Mouse (Mus musculus): ENCODE data around the gene Zscan26.
"Not testable (repeated sequence)": the region's sequence is repeated elsewhere in the genome, so short reads cannot be mapped to it uniquely, and the experiment has no call there.

The Zscan26 gene

GRCm38 (mm10) chr13:21453449-21453848, at the start of gene Zscan26:
Gene Zscan26 (minus strand): TSS chr13:21453730.
- DNase-seq = peak; percentile 71

DNA sequence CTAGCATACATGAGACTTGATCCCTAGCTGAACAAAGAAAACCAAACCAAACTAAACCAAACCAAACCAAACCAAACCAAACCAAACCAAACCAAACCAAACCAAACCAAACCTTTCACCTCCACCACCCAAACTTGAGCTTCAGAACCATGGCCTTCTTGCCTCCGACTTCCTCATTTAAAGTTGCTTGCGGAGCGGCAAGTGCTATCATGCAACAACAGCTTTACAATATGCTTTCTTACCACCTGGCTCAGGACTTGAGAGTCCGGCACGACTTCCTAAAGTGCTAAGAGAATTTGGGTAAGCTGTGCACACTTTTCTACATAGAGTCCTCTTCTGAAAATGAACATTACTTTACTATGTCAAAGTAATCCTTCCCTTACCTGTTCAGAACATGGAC, 48.8 kb upstream of the Zscan26 start:
- DNase-seq = no peak

DNA sequence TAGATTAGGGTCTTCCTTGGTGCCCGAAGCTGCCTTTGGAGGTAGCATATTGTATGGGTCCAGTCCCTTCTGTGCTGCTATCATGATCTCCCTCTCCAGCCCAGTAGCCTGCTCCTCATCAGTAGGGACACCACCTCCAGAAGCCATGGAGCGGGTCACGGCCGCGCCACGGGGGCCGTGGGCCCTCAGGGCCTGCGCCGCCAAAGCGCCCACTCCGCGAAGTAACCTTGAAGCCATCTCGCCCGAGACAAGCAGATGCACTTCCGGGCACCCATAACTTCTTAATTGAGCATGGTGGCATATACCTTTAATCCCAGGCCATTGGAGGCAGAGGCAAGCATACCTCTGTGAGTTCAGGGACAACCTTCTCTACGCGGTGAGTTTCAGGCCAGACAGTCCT, 47.7 kb upstream of the Zscan26 start, which contains the start of gene Gm11273:
TSS of gene Gm11273 (minus strand) at position 237 of the 400 bp plus-strand sequence.
- not testable (repeated sequence) for DNase-seq

DNA sequence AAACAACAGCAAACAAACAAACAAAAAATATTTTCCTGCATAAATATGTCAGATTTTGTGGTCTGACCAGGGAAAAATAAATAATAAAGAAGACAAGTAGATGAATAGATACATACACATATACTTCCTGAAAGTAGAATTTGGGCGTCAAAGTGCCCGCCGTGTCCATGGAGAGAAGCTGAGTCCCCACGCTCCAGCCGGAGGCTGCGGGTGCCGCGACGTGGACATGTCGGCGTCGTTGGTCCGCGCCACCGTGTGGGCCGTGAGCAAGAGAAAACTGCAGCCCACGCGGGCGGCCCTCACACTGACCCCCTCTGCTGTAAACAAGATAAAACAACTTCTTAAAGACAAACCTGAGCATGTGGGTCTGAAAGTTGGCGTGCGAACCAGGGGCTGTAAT, 41.5 kb upstream of the Zscan26 start, which contains the start of gene AK157302:
TSS of gene AK157302 (plus strand) at position 144 of the 400 bp plus-strand sequence.
- DNase-seq = no peak

- no peak for DNase-seq
These were observed 39.3 kb upstream of the Zscan26 start for GRCm38 (mm10) chr13:21492847-21493246.

DNA sequence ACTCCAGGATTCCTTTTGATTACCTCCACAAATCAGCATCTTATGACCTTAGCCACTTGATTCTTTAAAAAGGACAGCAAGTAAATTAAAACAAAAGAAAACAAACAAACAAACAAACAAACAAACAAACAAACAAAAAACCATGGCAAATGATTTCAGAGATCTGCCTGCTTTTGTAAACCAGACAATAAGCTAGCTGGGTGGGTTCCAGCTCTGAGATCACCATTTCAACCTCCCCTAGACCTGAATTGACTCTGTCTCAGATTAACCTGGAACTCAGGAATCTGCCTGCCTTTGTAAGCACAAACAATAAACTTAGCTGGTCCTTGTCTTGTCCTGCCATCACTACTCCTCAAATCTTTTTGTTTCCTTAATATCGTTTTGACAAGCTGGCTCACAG, 33.4 kb upstream of the Zscan26 start:
- DNase-seq = no peak

DNA sequence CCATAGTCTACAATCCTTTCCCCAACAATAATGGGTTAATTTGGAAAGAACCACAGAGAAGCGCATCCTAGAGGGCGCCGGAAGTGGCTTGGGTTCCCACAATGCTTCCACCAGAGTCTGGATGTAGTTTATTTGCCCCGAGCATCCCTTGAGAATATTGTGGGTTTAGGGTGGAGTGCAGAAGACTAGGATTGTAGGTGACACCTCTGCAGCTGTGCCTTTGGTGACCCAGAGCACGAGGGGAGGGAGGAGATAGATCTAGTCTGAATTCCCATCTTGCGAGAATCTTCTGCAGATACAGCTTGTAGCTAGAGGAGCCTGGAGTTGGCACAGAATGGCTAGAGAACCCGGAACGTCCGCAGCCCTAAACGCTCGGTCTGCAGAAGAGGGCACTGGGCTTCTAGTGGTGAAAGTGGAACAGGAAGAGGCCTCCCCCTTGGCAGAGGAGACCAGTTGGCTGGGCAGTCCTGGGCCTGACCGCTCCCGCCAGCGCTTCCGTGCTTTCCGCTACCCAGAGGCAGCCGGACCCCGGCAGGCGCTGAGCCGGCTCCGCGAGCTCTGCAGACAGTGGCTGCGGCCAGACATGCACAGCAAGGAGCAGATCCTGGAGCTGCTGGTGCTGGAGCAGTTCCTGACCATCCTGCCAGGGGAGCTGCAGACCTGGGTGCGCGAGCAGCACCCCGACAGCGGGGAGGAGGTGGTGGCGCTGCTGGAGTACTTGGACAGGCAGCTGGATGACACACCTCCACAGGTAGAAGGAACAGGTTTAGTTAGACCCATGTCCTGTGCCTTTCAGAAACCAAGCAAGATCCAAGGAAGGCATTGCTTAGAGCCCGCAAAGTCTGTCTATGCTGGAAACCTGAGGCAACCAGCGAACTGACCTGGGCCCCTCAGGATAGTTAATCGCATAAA, 25.5 kb upstream of the Zscan26 start, which contains the start of the genes Zkscan4 and Gm10065:
TSS of gene Zkscan4 (plus strand) at position 149 of the 912 bp plus-strand sequence.
TSS of gene Gm10065 (minus strand) at position 683 of the 912 bp plus-strand sequence.
- DNase-seq = peak; percentile 11

- no peak for DNase-seq
These were observed 18.9 kb upstream of the Zscan26 start for GRCm38 (mm10) chr13:21472427-21472826.

- DNase-seq = no peak
These were observed 15.6 kb upstream of the Zscan26 start for GRCm38 (mm10) chr13:21469097-21469496.

- peak; percentile 39 for DNase-seq
These were observed 14.8 kb upstream of the Zscan26 start, which contains the start of gene Nkapl for GRCm38 (mm10) chr13:21468061-21469019. Gene Nkapl (minus strand): TSS chr13:21468509.

DNA sequence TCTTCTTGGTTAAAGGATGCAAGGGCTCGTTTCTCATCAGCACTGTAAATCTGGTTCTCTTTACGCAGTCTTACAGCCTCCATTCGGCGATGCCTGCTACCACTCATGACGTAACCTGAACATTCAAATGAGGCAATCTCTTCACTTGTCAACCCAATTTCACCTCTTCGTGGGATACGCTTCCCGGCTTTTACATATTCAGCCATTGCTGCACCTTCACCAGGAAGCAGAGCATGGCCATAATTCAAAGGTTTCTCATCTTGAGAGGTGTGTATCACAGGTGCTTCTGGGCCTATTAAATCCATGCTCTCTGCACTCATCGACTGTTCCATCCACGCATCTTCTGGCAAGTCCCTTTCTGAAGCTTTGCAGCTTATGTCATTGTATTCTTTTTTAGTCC, 13.8 kb upstream of the Zscan26 start:
- no peak for DNase-seq

DNA sequence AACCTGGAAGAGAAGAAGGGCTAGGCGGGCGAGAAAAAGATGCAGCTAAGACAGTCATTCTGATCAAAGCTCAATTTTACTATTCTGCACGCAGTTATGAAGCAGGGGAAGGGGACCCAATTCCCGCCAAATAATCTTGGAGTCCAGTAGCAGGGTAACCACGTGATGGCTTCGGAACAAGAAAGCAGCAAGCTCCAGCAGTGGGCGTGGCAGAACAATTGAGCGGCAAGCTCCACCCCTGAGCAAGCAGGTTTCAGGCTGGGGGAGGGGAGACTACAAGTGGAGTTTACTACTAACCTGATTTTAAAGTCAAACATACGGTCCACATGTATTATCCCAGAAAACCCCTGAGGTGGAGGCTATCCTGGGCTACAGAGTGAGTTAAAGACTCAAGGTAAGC, 9.0 kb upstream of the Zscan26 start:
- DNase-seq = not testable (repeated sequence)

DNA sequence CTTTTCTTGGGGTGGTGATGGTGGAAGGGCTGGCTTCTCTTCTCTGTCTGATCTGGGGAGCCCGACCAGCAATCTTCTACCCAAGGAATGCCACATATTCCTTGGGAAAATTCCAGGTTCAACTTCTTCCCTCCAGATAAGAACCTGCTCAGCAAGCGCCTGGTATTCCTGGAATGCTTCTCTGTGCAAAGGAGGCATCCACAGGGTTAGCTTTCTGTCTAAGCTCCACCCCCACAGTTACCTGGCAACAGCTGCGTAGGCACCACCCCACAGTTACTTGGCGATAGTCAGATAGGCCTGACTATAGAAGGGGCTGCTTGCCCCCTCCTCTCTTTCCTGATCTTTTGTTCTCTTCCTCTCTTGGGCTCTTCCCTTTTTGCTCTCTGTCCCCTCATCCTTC, 2.8 kb upstream of the Zscan26 start:
- no peak for DNase-seq

- DNase-seq = no peak
These were observed 603 bp upstream of the Zscan26 start for GRCm38 (mm10) chr13:21454133-21454532.

DNA sequence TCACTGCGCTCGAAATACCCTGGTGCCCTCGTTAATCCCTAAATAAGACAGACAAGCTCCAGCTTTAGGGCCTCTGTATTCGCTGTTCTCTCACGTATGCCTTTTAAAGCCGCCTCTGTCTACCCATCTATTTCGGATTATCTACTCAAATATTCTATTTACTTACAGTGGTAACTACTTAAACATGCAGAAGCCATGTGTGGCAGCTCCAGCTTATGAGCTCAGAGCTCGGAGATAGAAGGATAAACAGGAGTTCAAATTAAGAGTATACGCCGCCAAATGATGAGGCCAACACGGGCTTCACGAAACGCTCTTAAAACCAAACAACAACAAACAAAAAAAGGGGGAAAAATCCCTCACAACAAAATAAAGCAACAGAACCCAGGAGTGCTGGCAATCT, 488 bp downstream of the Zscan26 start:
- DNase-seq = no peak

DNA sequence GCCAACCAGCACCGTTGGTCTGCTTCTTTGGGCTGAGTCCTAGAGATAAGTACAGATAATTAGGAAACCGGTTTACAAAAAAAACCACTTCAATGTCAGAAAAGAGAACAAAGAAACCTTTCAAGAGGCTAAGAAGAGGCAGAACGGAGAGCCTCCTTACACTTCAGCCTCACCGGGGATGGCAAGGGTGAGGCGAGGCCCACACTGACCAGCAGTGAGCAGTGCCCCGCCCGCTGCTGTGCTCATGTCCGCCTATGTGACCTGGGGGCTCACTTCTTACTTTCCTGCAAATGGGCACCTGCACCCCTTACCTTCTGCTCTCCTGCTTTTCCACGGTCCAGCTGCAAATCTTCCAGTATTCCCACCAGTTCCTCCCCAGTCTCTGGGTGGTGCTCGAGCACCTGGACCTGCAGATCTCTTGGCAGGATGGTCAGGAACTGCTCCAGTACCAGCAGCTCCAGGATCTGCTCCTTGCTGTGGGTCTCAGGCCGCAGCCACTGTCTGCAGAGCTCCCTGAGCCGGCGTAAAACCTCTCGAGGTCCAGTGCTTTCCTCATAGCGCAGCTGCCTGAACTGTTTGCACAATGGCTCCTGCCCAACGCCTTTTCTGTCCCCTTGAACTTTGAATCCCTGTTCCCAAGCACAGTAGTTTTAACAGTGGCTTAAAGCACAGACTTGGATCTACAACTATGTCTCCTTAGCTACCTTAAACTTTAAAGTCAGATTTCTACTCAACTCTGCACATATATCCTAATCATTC, 5.5 kb downstream of the Zscan26 start:
- DNase-seq = no peak

DNA sequence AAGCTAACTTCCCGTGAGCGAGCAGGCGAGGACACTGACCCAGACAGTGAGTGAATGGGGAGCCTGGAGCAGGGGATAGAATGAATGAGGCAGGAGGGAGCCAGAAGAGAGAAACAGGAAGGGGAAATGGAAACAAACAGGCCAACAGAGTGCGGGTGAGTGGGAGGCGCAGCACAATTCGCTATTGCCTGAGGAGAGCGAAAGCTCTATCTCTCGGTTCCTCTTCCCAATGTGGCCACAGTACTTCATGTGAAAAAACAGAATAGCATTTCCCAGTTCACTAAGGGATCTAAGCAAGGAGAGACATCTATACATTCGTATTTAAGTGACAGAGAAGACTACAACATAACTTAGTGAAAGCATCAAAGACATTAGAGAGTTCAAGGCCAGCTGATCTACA, 6.7 kb downstream of the Zscan26 start:
- no peak for DNase-seq

DNA sequence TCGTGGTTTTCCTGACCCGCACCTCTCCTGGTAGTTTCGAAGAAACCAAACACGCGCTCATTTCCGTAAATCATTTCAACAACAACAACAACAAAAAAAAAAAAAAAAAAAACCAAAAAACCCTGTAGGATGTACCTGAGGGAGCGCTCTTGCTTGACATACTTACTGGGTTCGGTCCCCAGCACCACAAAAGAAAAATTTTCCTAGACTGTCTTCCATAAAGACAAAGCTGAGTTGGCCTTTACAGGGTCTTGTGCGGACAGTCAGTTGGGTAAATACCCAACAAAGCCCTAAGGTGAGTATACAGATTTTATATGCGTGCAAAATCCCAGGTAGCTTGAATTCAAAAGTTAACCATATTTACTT, 12.3 kb downstream of the Zscan26 start:
- no peak for DNase-seq

- DNase-seq = peak; percentile 72
These were observed 12.9 kb downstream of the Zscan26 start, which contains the start of gene Pgbd1 for GRCm38 (mm10) chr13:21440503-21441206. Gene Pgbd1 (minus strand): TSS chr13:21441058.

GRCm38 (mm10) chr13:21435476-21435875, 18.1 kb downstream of the Zscan26 start:
- DNase-seq = no peak

DNA sequence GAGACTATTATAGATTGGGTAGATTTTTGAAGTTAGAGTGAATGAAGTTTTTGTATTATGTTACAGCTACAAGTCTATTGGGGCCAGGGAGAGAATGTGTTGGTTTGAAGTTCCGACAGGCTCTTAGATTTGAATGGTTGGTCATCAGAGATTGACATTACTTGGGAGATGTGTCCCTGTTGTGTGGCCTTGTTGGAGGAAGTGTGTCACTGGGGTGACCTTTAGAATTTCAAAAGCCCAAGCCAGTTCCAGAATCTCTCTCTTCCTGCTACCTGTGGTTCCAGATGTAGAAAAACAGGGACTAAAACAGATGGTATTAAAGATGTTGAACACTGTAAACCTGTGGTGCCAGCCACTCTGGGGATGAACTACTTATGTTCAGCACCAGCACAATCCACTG, 25.9 kb downstream of the Zscan26 start:
- no peak for DNase-seq

GRCm38 (mm10) chr13:21423301-21423700, 30.2 kb downstream of the Zscan26 start:
- no peak for DNase-seq

All from thymus, postnatal 25 days (tissue).